Mouse (Mus musculus) MN1 (cell line): ENCODE data around the gene Otud5.
"Not testable (repeated sequence)": the region's sequence is repeated elsewhere in the genome, so short reads cannot be mapped to it uniquely, and the experiment has no call there.

Experiments
- DNase-seq: peaks from one replicate; pipeline ENCODE4 v3.0.0-alpha.2; 2016; ENCODE audit warnings: low spot score

Gene Otud5

GRCm38 (mm10) chrX:7879819-7880218 lies 38.7 kb downstream of the Otud5 start:
- DNase-seq = peak; percentile 88

GRCm38 (mm10) chrX:7883841-7884567 lies 42.8 kb downstream of the Otud5 start, which contains the start of gene Slc35a2:
TSS of gene Slc35a2 (plus strand) at chrX:7884028.
- peak; percentile 94 for DNase-seq

GRCm38 (mm10) chrX:7898211-7898610 lies 57.0 kb downstream of the Otud5 start:
- no peak for DNase-seq

- DNase-seq = peak; percentile 95
Measured at GRCm38 (mm10) chrX:7898880-7899874, 58.0 kb downstream of the Otud5 start, which contains the start of the genes Pqbp1 and Timm17b. TSS of gene Pqbp1 (minus strand) at chrX:7899269. TSS of gene Timm17b (plus strand) at chrX:7899357.

- DNase-seq = no peak
Measured at GRCm38 (mm10) chrX:7904441-7904840, 63.3 kb downstream of the Otud5 start.

GRCm38 (mm10) chrX:7907735-7908134 lies 66.6 kb downstream of the Otud5 start, which contains the start of gene Gm10491:
TSS of gene Gm10491 (minus strand) at chrX:7907835.
- DNase-seq = no peak

GRCm38 (mm10) chrX:7909242-7909641 lies 68.1 kb downstream of the Otud5 start, which contains the start of gene Gm10490:
TSS of gene Gm10490 (plus strand) at chrX:7909542.
- DNase-seq = not testable (repeated sequence)

- peak; percentile 37 for DNase-seq
Measured at GRCm38 (mm10) chrX:7910473-7910872, 69.3 kb downstream of the Otud5 start.

- DNase-seq = not testable (repeated sequence)
Measured at GRCm38 (mm10) chrX:7915669-7916068, 74.5 kb downstream of the Otud5 start.

GRCm38 (mm10) chrX:7917960-7918359 lies 76.8 kb downstream of the Otud5 start:
- DNase-seq = not testable (repeated sequence)

- peak; percentile 90 for DNase-seq
Measured at GRCm38 (mm10) chrX:7919601-7920383, 78.6 kb downstream of the Otud5 start, which contains the start of gene Pcsk1n. TSS of gene Pcsk1n (plus strand) at chrX:7919822.

- DNase-seq = no peak
Measured at GRCm38 (mm10) chrX:7922032-7922431, 80.9 kb downstream of the Otud5 start.
